Comparison of ENCODE assay signal across 13 mouse cellular contexts in the genomic region with DNA sequence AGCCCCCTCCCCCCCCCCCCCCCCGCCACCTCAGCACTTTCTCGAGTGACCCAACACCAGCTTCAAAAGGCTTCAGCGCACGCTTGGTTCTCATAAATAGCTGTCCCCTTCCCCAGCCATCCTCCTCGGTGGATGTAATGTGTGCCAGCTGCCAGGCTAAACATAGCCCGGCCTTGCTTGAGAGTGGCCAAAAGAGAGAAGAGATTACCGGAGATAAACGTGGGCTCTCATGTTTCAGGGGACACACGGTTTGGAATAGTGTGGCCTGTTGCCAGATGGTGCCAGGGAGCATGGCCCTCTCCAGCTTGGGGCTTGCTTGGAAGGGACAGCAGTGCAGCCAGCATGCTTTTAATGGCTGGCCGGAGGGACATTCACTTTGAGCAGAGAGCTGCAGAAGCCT. TPM values are rescaled to one million over a fixed set of nuclear protein-coding genes. Genes with fewer than 3 reads are reported as not detected.
DNase-seq lines count a peak whose midpoint lies in the region; ATAC-seq and TF ChIP-seq lines count a peak whose summit lies in the region.
"Had no signal": no experiment of that assay in that cellular context is flagged by ENCODE, and none has a peak within 500 bp of the region (broad histone marks: within the 10 kb centered on the region; RNA-seq: fewer than 3 reads in every experiment).

No protein-coding gene starts in this region.

- H3K4me2 ChIP-seq in stomach, embryonic 16.5 days (ENCODE audit: low read depth, low read length), result no peak overlapping the region
- no peak overlapping the region for H3K4me2 ChIP-seq in stomach, postnatal 0 days (replicated peaks; ENCODE audit: low read depth)
- H3K4me2 ChIP-seq in heart, postnatal 0 days (ENCODE audit: low read depth, low read length), result peak overlapping the region; percentile 35
- H3K4me2 ChIP-seq in kidney, embryonic 15.5 days, result no peak overlapping the region
- H3K4me2 ChIP-seq: hindbrain, embryonic 14.5 days; liver, embryonic 11.5 days had no signal

- no peak for TF ChIP-seq CTCF in stomach, postnatal 0 days (IDR thresholded peaks at IDR 0.05; ENCODE audit: low read depth)
- no peak for TF ChIP-seq CTCF in heart, postnatal 0 days (IDR thresholded peaks at IDR 0.05; ENCODE audit: low read depth)

- 0 out of 2 replicates have a peak, but pooled peaks have one; percentile 18 for ATAC-seq in stomach, embryonic 16.5 days (ENCODE audit: insufficient read depth, low FRiP score)
- ATAC-seq in stomach, postnatal 0 days (ENCODE audit: low FRiP score, low TSS enrichment), result no peak
- ATAC-seq in heart, postnatal 0 days (ENCODE audit: insufficient read depth, low read depth), result peak; percentile 83
- ATAC-seq in kidney, embryonic 15.5 days (replicated peaks; ENCODE audit: low FRiP score), result no peak

- 42% methylated on average over 10 of the region's 10 CpGs for WGBS in stomach, embryonic 16.5 days
- WGBS in stomach, postnatal 0 days, result 52% methylated on average over 9 of the region's 10 CpGs
- 24% methylated on average over 9 of the region's 10 CpGs for WGBS in heart, postnatal 0 days
- 19% methylated on average over 10 of the region's 10 CpGs for WGBS in kidney, embryonic 15.5 days

- H3K9ac ChIP-seq in stomach, embryonic 16.5 days (ENCODE audit: low read length), result no peak overlapping the region
- no peak overlapping the region for H3K9ac ChIP-seq in stomach, postnatal 0 days (ENCODE audit: low read length)
- H3K9ac ChIP-seq in heart, postnatal 0 days (replicated peaks; ENCODE audit: low read depth, low read length), result no peak overlapping the region
- no peak overlapping the region for H3K9ac ChIP-seq in kidney, embryonic 15.5 days
- H3K9ac ChIP-seq: hindbrain, embryonic 14.5 days had no signal

- no peak for TF ChIP-seq EP300 in stomach, postnatal 0 days (optimal IDR thresholded peaks at IDR 0.05)
- no peak; the same call in 1 of the 2 replicates for TF ChIP-seq EP300 in heart, postnatal 0 days (IDR thresholded peaks at IDR 0.05; ENCODE audit: low read depth)

- H3K4me1 ChIP-seq in stomach, embryonic 16.5 days (ENCODE audit: control insufficient read depth, insufficient read depth, low read length), result peaks cover 3% of the 10 kb centered on the region; the same call in 1 of the 2 replicates
- H3K4me1 ChIP-seq in stomach, postnatal 0 days (replicated peaks; ENCODE audit: control insufficient read depth, insufficient read depth), result no peaks in the 10 kb centered on the region
- peaks cover 48% of the 10 kb centered on the region for H3K4me1 ChIP-seq in heart, postnatal 0 days (ENCODE audit: control insufficient read depth, insufficient read depth)
- H3K4me1 ChIP-seq in kidney, embryonic 15.5 days, result no peaks in the 10 kb centered on the region

- H3K9me3 ChIP-seq in stomach, embryonic 16.5 days (replicated peaks; ENCODE audit: control insufficient read depth, low read length), result no peaks in the 10 kb centered on the region
- H3K9me3 ChIP-seq in stomach, postnatal 0 days (ENCODE audit: control insufficient read depth, low read length), result no peaks in the 10 kb centered on the region
- no peaks in the 10 kb centered on the region for H3K9me3 ChIP-seq in heart, postnatal 0 days (replicated peaks; ENCODE audit: control insufficient read depth, low read length)
- no peaks in the 10 kb centered on the region for H3K9me3 ChIP-seq in kidney, embryonic 15.5 days (replicated peaks)

- no peak overlapping the region for H3K4me3 ChIP-seq in stomach, embryonic 16.5 days (replicated peaks; ENCODE audit: low read length)
- H3K4me3 ChIP-seq in stomach, postnatal 0 days (ENCODE audit: low read depth, low read length), result no peak overlapping the region
- no peak overlapping the region for H3K4me3 ChIP-seq in heart, postnatal 0 days (ENCODE audit: low read depth, low read length)
- no peak overlapping the region for H3K4me3 ChIP-seq in kidney, embryonic 15.5 days (replicated peaks)

- no peak for DNase-seq in stomach, postnatal 0 days (ENCODE audit: low spot score)
- DNase-seq in gastrocnemius, postnatal 25 days, result peak; percentile 59
- DNase-seq in heart, postnatal 0 days (ENCODE audit: low spot score), result peak; percentile 90
- peak; percentile 64 for DNase-seq in skeletal muscle tissue, adult 2 months (ENCODE audit: low read depth, low spot score)
- no peak for DNase-seq in adrenal gland, adult 18-20 months (ENCODE audit: low spot score in 2 of 2)
- no peak for DNase-seq in right cerebral cortex, postnatal 4 days
- DNase-seq: cerebellum, adult 18-20 months; layer of hippocampus, postnatal 36 days; lung, postnatal 4 days had no signal

- no peaks in the 10 kb centered on the region for H3K27me3 ChIP-seq in stomach, embryonic 16.5 days (ENCODE audit: control insufficient read depth, insufficient read depth, low read length)
- H3K27me3 ChIP-seq in stomach, postnatal 0 days (ENCODE audit: control insufficient read depth, insufficient read depth, low read length), result no peaks in the 10 kb centered on the region
- H3K27me3 ChIP-seq in heart, postnatal 0 days (ENCODE audit: control insufficient read depth, insufficient read depth, low read length), result no peaks in the 10 kb centered on the region
- H3K27me3 ChIP-seq in kidney, embryonic 15.5 days, result no peaks in the 10 kb centered on the region

- no peaks in the 10 kb centered on the region for H3K36me3 ChIP-seq in stomach, embryonic 16.5 days (ENCODE audit: control insufficient read depth, insufficient read depth, low read length)
- no peaks in the 10 kb centered on the region for H3K36me3 ChIP-seq in stomach, postnatal 0 days (ENCODE audit: control insufficient read depth, insufficient read depth, low read length)
- H3K36me3 ChIP-seq in heart, postnatal 0 days (replicated peaks; ENCODE audit: control insufficient read depth, insufficient read depth, low read length), result peaks cover 14% of the 10 kb centered on the region; the same call in 1 of the 2 replicates
- no peaks in the 10 kb centered on the region for H3K36me3 ChIP-seq in kidney, embryonic 15.5 days

- H3K27ac ChIP-seq in stomach, embryonic 16.5 days (ENCODE audit: low read length), result no peak overlapping the region
- H3K27ac ChIP-seq in stomach, postnatal 0 days (replicated peaks), result no peak overlapping the region
- H3K27ac ChIP-seq in heart, postnatal 0 days (ENCODE audit: low read depth), result peak overlapping the region; percentile 97
- H3K27ac ChIP-seq in kidney, embryonic 15.5 days, result no peak overlapping the region
- H3K27ac ChIP-seq: hindbrain, embryonic 14.5 days had no signal

RNA-seq across cellular contexts. Expression of gene Casq2, which starts 13.0 kb away (rescaled TPM):
- polyA plus RNA-seq in stomach, embryonic 16.5 days (2015; fragmentation: Nextera tagmentation; extraction: Ambion mirVana), result 3.9 and 45.9 TPM in 2 replicates
- 2.5 and 2.6 TPM in 2 replicates for polyA plus RNA-seq in stomach, postnatal 0 days (2015; fragmentation: Nextera tagmentation; extraction: Ambion mirVana)
- total RNA-seq in gastrocnemius, postnatal 25 days (2021), result 10 to 100 TPM; 76.4 to 76.8 TPM
- total RNA-seq in heart, postnatal 0 days (2014; rRNA removed; ENCODE audit: low replicate concordance), result 836 and 965 TPM in 2 replicates
- 809 and 872 TPM in 2 replicates for polyA plus RNA-seq in heart, postnatal 0 days (2015; fragmentation: Nextera tagmentation; extraction: Ambion mirVana)
- 1 to 10 TPM in 1 of 2 experiments, under 1 TPM in 1; 0.96 to 1.9 TPM for total RNA-seq in adrenal gland, adult 18-20 months (2021)
- polyA plus RNA-seq in kidney, embryonic 15.5 days (2015; fragmentation: Nextera tagmentation; extraction: Ambion mirVana), result 6.6 and 11.1 TPM in 2 replicates

Comparison
In these comparisons a context has a peak if more than half of its experiments do, and no peak if none do; other contexts are left out.
1. ATAC-seq: peak in stomach, embryonic 16.5 days (single experiment) and heart, postnatal 0 days (single experiment); none in stomach, postnatal 0 days (single experiment) and kidney, embryonic 15.5 days (single experiment).
2. DNase-seq: peak in gastrocnemius, postnatal 25 days (single experiment), heart, postnatal 0 days (single experiment) and skeletal muscle tissue, adult 2 months (single experiment); none in stomach, postnatal 0 days (single experiment), adrenal gland, adult 18-20 months (0 of 2) and right cerebral cortex, postnatal 4 days (single experiment).
3. RNA of gene Casq2, which starts 13.0 kb away (polyA plus RNA-seq): 809 to 872 TPM in heart, postnatal 0 days; 3.9 to 45.9 TPM in stomach, embryonic 16.5 days, 6.6 to 11.1 TPM in kidney, embryonic 15.5 days and 2.5 to 2.6 TPM in stomach, postnatal 0 days; every median in the first group is over 10 times any median in the second.